Mouse (Mus musculus): ENCODE results near the gene Mepce. TPM values are rescaled to one million over a fixed set of nuclear protein-coding genes. Genes with fewer than 3 reads are reported as not detected.

The Mepce gene
- total RNA-seq, 1 experiment = 42.3 TPM

DNA sequence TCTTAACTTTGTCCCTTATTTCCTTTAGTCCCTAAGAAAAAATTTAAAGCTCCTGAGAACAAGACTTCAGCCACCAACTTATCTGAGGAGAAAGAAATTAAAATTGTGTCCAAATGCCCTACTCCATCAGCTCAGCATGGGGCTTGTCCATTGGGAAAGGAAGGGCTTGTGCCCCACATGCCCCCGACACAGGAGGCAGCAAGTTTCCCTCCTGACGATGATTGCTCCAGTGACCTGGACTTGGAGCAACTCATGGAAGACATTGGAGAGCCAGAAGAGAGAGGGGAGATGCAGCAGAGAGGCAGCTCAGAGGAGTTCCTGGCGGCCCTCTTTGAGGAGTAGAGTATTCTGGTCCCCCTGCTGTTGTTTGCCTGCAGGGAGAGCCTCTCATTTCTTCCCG lies 34.7 kb upstream of the Mepce start:
- H3K27ac ChIP-seq (ENCODE audit: insufficient read depth, low read depth, low read length, poor library complexity, severe bottlenecking) = no peak overlapping the region
- 0 out of 2 replicates have a peak, but pooled peaks cover 3% of the 10 kb centered on the region for H3K9me3 ChIP-seq (ENCODE audit: control insufficient read depth, insufficient read depth, low read depth, low read length)
- no peaks in the 10 kb centered on the region for H3K36me3 ChIP-seq (ENCODE audit: control insufficient read depth, insufficient read depth, low read length, poor library complexity, severe bottlenecking)
- TF ChIP-seq ZNF384 (IDR thresholded peaks at IDR 0.05; ENCODE audit: low read depth, low read length) (no peak), HCFC1 (IDR thresholded peaks at IDR 0.05; ENCODE audit: borderline replicate concordance, insufficient read depth, low read length) (no peak), CHD2 (IDR thresholded peaks at IDR 0.05; ENCODE audit: low read depth, low read length) (no peak), ZC3H11A (IDR thresholded peaks at IDR 0.05; ENCODE audit: borderline replicate concordance, low read depth, low read length) (no peak), MAFK (IDR thresholded peaks at IDR 0.05; ENCODE audit: insufficient read depth, low read depth, low read length) (no peak)
- DNase-seq (ENCODE audit: low read depth, low spot score) = no peak
- H3K9ac ChIP-seq (ENCODE audit: insufficient read depth, low read depth, low read length, poor library complexity, severe bottlenecking) = no peak overlapping the region
- no peaks in the 10 kb centered on the region for H3K4me1 ChIP-seq (ENCODE audit: control insufficient read depth in 2 of 2, insufficient read depth in 2 of 2, low read length in 2 of 2, poor library complexity in 1 of 2)
- H3K4me3 ChIP-seq (ENCODE audit: insufficient read depth in 1 of 2, low read depth in 1 of 2, low read length in 2 of 2, poor library complexity in 1 of 2, severe bottlenecking in 1 of 2) = no peak overlapping the region
- in situ Hi-C loops (cut with MboI; ENCODE audit: low sequenced_read_pairs in 2 of 2, unreplicated experiment in 2 of 2) = no loop called here

DNA sequence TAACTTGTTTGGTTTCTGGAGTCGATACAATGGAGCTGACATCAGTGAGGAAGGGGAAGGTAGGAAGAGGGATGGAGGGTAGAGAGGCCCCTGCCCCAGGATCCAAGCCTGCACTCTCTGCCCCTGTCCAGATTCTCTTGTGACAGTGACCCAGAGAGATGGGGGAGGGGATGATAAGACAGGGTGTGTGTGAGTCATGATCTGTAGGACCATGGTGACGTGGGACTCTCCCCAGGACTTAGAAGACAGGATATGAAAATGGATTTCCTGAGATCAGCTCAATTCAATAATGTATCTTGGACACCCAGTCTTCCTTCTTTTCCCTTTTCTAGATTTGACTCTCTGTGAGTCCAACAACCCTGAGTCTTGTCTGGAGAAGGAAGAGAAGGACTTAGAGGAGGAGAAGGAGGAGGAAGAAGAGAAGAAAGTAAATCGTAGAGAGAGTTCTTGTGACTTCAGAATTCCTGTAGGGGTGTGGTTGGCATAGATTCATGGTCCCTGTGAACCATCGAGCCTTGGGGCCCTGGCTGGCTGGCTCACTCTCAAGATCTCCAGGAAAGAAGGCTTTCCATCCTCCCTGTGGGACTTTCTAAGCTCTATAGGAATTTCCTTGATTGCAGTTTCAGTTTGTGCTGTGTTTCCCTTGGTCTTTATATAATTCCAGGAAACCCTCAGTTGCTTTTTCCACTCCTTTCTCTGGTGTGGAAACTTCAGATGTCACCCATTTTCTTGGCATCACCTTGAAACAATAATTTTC lies 30.2 kb upstream of the Mepce start:
- Histone ChIP-seq H3K4me3 (ENCODE audit: insufficient read depth in 1 of 2, low read depth in 1 of 2, low read length in 2 of 2, poor library complexity in 1 of 2, severe bottlenecking in 1 of 2) (no peak overlapping the region), H3K36me3 (ENCODE audit: control insufficient read depth, insufficient read depth, low read length, poor library complexity, severe bottlenecking) (peaks cover 3% of the 10 kb centered on the region; the same call in 1 of the 2 replicates), H3K27ac (ENCODE audit: insufficient read depth, low read depth, low read length, poor library complexity, severe bottlenecking) (no peak overlapping the region), H3K9ac (ENCODE audit: insufficient read depth, low read depth, low read length, poor library complexity, severe bottlenecking) (no peak overlapping the region), H3K9me3 (ENCODE audit: control insufficient read depth, insufficient read depth, low read depth, low read length) (peaks cover 14% of the 10 kb centered on the region), H3K4me1 (ENCODE audit: control insufficient read depth in 2 of 2, insufficient read depth in 2 of 2, low read length in 2 of 2, poor library complexity in 1 of 2) (no peaks in the 10 kb centered on the region)
- DNase-seq (ENCODE audit: low read depth, low spot score) = no peak
- in situ Hi-C loops (cut with MboI; ENCODE audit: low sequenced_read_pairs in 2 of 2, unreplicated experiment in 2 of 2) = no loop called here
- TF ChIP-seq HCFC1 (IDR thresholded peaks at IDR 0.05; ENCODE audit: borderline replicate concordance, insufficient read depth, low read length) = no peak
- no peak for TF ChIP-seq CHD2 (IDR thresholded peaks at IDR 0.05; ENCODE audit: low read depth, low read length)
- TF ChIP-seq ZNF384 (IDR thresholded peaks at IDR 0.05; ENCODE audit: low read depth, low read length) = no peak
- no peak for TF ChIP-seq ZC3H11A (IDR thresholded peaks at IDR 0.05; ENCODE audit: borderline replicate concordance, low read depth, low read length)
- no peak for TF ChIP-seq MAFK (IDR thresholded peaks at IDR 0.05; ENCODE audit: insufficient read depth, low read depth, low read length)

DNA sequence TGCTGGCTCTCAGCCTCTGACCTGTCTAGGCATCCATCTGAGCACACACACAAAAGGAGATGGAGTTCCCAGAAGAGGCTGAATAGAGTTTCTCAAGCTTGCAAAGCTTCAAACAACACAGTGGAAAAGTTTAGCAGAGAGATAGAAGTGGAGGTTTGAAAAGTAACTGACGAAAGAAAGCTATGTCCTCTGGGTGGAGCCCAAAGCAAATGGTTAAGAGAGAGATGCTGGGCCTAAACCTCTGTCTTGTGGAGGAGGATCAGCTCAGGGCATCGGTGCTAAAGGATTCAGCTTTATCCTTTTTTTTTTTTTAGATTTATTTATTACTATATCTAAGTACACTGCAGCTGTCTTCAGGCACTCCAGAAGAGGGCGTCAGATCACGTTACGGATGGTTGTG lies 20.9 kb upstream of the Mepce start:
- in situ Hi-C loops (cut with MboI; ENCODE audit: low sequenced_read_pairs in 2 of 2, unreplicated experiment in 2 of 2) = no loop called here

DNA sequence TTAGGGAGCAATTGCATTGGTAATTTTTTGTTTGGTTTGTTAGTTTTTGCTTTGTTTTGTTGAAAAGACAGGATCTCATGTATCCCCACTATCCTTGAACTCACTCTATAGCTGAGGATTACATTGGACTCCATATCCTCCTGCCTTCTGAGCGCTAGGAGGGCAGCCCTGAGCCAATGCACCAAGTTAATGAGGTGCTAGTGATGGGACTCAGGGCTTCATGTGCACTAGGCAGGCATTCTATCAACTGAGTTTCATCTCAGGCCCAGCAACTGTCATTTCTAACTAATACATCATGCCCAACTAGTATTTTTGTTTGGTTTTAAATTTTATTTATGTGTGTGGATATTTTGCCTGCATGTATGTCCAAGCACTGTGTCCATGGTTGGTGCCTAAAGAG lies 18.7 kb upstream of the Mepce start:
- H3K36me3 ChIP-seq (ENCODE audit: control insufficient read depth, insufficient read depth, low read length, poor library complexity, severe bottlenecking) = peaks cover under 1% of the 10 kb centered on the region; the same call in 1 of the 2 replicates
- H3K4me1 ChIP-seq (ENCODE audit: control insufficient read depth in 2 of 2, insufficient read depth in 2 of 2, low read length in 2 of 2, poor library complexity in 1 of 2) = no peaks in the 10 kb centered on the region
- in situ Hi-C loops (cut with MboI; ENCODE audit: low sequenced_read_pairs in 2 of 2, unreplicated experiment in 2 of 2) = no loop called here
- no peak for DNase-seq (ENCODE audit: low read depth, low spot score)
- H3K27ac ChIP-seq (ENCODE audit: insufficient read depth, low read depth, low read length, poor library complexity, severe bottlenecking) = no peak overlapping the region
- TF ChIP-seq HCFC1 (IDR thresholded peaks at IDR 0.05; ENCODE audit: borderline replicate concordance, insufficient read depth, low read length) = no peak
- TF ChIP-seq CHD2 (IDR thresholded peaks at IDR 0.05; ENCODE audit: low read depth, low read length) = no peak
- no peak for TF ChIP-seq ZNF384 (IDR thresholded peaks at IDR 0.05; ENCODE audit: low read depth, low read length)
- no peak for TF ChIP-seq MAFK (IDR thresholded peaks at IDR 0.05; ENCODE audit: insufficient read depth, low read depth, low read length)
- TF ChIP-seq ZC3H11A (IDR thresholded peaks at IDR 0.05; ENCODE audit: borderline replicate concordance, low read depth, low read length) = no peak
- H3K9me3 ChIP-seq (ENCODE audit: control insufficient read depth, insufficient read depth, low read depth, low read length) = no peaks in the 10 kb centered on the region
- H3K4me3 ChIP-seq (ENCODE audit: insufficient read depth in 1 of 2, low read depth in 1 of 2, low read length in 2 of 2, poor library complexity in 1 of 2, severe bottlenecking in 1 of 2) = no peak overlapping the region
- no peak overlapping the region for H3K9ac ChIP-seq (ENCODE audit: insufficient read depth, low read depth, low read length, poor library complexity, severe bottlenecking)

More for the DNA sequence above, 20.9 kb upstream of the Mepce start:
- no peak for DNase-seq (ENCODE audit: low read depth, low spot score)
- no peak overlapping the region for H3K9ac ChIP-seq (ENCODE audit: insufficient read depth, low read depth, low read length, poor library complexity, severe bottlenecking)
- H3K27ac ChIP-seq (ENCODE audit: insufficient read depth, low read depth, low read length, poor library complexity, severe bottlenecking) = no peak overlapping the region
- no peaks in the 10 kb centered on the region for H3K4me1 ChIP-seq (ENCODE audit: control insufficient read depth in 2 of 2, insufficient read depth in 2 of 2, low read length in 2 of 2, poor library complexity in 1 of 2)
- H3K9me3 ChIP-seq (ENCODE audit: control insufficient read depth, insufficient read depth, low read depth, low read length) = peaks cover 6% of the 10 kb centered on the region
- no peak overlapping the region for H3K4me3 ChIP-seq (ENCODE audit: insufficient read depth in 1 of 2, low read depth in 1 of 2, low read length in 2 of 2, poor library complexity in 1 of 2, severe bottlenecking in 1 of 2)
- TF ChIP-seq HCFC1 (IDR thresholded peaks at IDR 0.05; ENCODE audit: borderline replicate concordance, insufficient read depth, low read length) = no peak
- TF ChIP-seq ZNF384 (IDR thresholded peaks at IDR 0.05; ENCODE audit: low read depth, low read length) = no peak
- TF ChIP-seq CHD2 (IDR thresholded peaks at IDR 0.05; ENCODE audit: low read depth, low read length) = no peak
- TF ChIP-seq MAFK (IDR thresholded peaks at IDR 0.05; ENCODE audit: insufficient read depth, low read depth, low read length) = no peak
- no peak for TF ChIP-seq ZC3H11A (IDR thresholded peaks at IDR 0.05; ENCODE audit: borderline replicate concordance, low read depth, low read length)
- peaks cover 9% of the 10 kb centered on the region; the same call in 1 of the 2 replicates for H3K36me3 ChIP-seq (ENCODE audit: control insufficient read depth, insufficient read depth, low read length, poor library complexity, severe bottlenecking)

Data from ES-E14 (cell line).